ENCODE assay signal across 23 mouse cellular contexts in the genomic region with DNA sequence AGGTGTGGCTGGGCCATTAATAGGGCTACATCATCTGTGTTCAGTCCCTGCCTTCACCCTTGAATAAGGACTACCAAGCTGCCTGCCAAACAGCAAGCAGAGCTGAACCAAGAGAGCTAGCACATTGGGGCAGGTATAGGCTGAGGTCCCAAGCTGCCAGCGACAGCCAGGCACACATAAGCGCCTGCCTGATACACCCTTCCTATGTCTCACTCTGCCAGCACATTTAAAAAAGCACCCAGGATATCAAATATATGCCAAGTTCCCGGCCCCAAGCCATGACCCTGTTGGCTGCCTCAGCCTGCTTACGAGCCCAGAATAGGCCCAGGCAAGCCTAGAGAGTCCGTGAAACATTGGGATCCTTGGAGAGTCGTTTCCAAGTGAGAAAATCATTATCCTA. TPM values are rescaled to one million over a fixed set of nuclear protein-coding genes. Genes with fewer than 3 reads are reported as not detected.
DNase-seq lines count a peak whose midpoint lies in the region; TF ChIP-seq lines count a peak whose summit lies in the region.
"Had no signal": no experiment of that assay in that cellular context is flagged by ENCODE, and none has a peak within 500 bp of the region (broad histone marks: within the 10 kb centered on the region; RNA-seq: fewer than 3 reads in every experiment).

No protein-coding gene starts in this region.

- H3K4me3 ChIP-seq in gastrocnemius, adult 2 months: no peak overlapping the region
- H3K4me3 ChIP-seq: embryonic facial prominence, embryonic 13.5 days; erythroblast, embryonic 14.5 days; heart, embryonic 10.5 days; hindbrain, embryonic 12.5 days; kidney, embryonic 15.5 days; liver, embryonic 15.5 days; lung, embryonic 15.5 days had no signal

- H3K27ac ChIP-seq in gastrocnemius, adult 2 months: peak overlapping the region; percentile 77
- H3K27ac ChIP-seq: embryonic facial prominence, embryonic 13.5 days; hindbrain, embryonic 12.5 days; kidney, embryonic 15.5 days; liver, embryonic 15.5 days; lung, embryonic 15.5 days; stomach, postnatal 0 days had no signal

- no peak for TF ChIP-seq CTCF in gastrocnemius, adult 2 months (IDR thresholded peaks at IDR 0.05)

- intact Hi-C loops in gastrocnemius, adult 2 months (cut with DNase I): loop anchor here (5.0 kb wide), 1 partner anchor 32 kb away; no protein-coding TSS in a partner anchor

- peak; percentile 38 for DNase-seq in adrenal gland, postnatal 14 days
- DNase-seq in adrenal gland, adult 8-10 months: no peak
- DNase-seq in gastrocnemius, adult 2 months: peak; percentile 86
- DNase-seq in gastrocnemius, postnatal 4 days (ENCODE audit: low spot score in 2 of 2): no peak
- peak; percentile 45 for DNase-seq in adipocyte (ENCODE audit: low spot score)
- peak; percentile 78 for DNase-seq in gastrocnemius, postnatal 25 days
- no peak for DNase-seq in urinary bladder, postnatal 10 days (ENCODE audit: low spot score)
- DNase-seq in cerebellum, postnatal 25 days: no peak
- DNase-seq: cerebellum, postnatal 36 days; embryo, embryonic 11 days; kidney, adult 11 months; kidney, postnatal 36 days; midbrain, embryonic 14.5 days had no signal

RNA-seq across cellular contexts. Expression of a gene that starts 36.8 kb away (rescaled TPM):
- total RNA-seq in adrenal gland, postnatal 14 days (2021): 119 and 187 TPM in 2 replicates
- 10 to 100 TPM; 17.1 to 37.9 (median 21.7) TPM for total RNA-seq in adrenal gland, adult 8-10 months (2022)
- total RNA-seq in gastrocnemius, adult 2 months (2021): 10 to 100 TPM; 26.1 to 32.7 TPM
- total RNA-seq in gastrocnemius, postnatal 4 days (2021): over 10,000 TPM; 13,021 to 14,565 TPM
- total RNA-seq in gastrocnemius, postnatal 25 days (2021): 100 to 1,000 TPM; 251 to 313 TPM
- total RNA-seq: megakaryocyte-erythroid progenitor cell, adult 5-6 weeks had no signal

RNA-seq across cellular contexts. Expression of a gene that starts 39.9 kb away (rescaled TPM):
- not detected in 2 replicates for total RNA-seq in adrenal gland, postnatal 14 days (2021)
- total RNA-seq in adrenal gland, adult 8-10 months (2022): not detected
- not detected for total RNA-seq in gastrocnemius, adult 2 months (2021)
- total RNA-seq in gastrocnemius, postnatal 4 days (2021): 1 to 10 TPM; 2.2 to 2.5 TPM
- total RNA-seq in gastrocnemius, postnatal 25 days (2021): under 1 TPM in 1 of 2 experiments, not detected in 1; 0.08 TPM
- total RNA-seq: left cerebral cortex, postnatal 25 days; megakaryocyte-erythroid progenitor cell, adult 5-6 weeks had no signal

Comparison
In these comparisons a context has a peak if more than half of its experiments do, and no peak if none do; other contexts are left out.
1. DNase-seq: peak in adrenal gland, postnatal 14 days (single experiment), gastrocnemius, adult 2 months (single experiment), adipocyte (single experiment) and gastrocnemius, postnatal 25 days (single experiment); none in adrenal gland, adult 8-10 months (single experiment), gastrocnemius, postnatal 4 days (0 of 2), urinary bladder, postnatal 10 days (single experiment) and cerebellum, postnatal 25 days (0 of 2).
2. RNA of a gene that starts 36.8 kb away (total RNA-seq): 13,021 to 14,565 TPM in gastrocnemius, postnatal 4 days; 251 to 313 TPM in gastrocnemius, postnatal 25 days, 119 to 187 TPM in adrenal gland, postnatal 14 days, 26.1 to 32.7 TPM in gastrocnemius, adult 2 months and 17.1 to 37.9 TPM in adrenal gland, adult 8-10 months; every median in the first group is over 10 times any median in the second.